Mouse (Mus musculus) brain, embryonic 14.5 days (tissue): ENCODE results near the gene Kcne4.

Source experiments
- CTCF ChIP-seq: fragments of 200-500 bp; IDR thresholded peaks from 2 replicates; pipeline ENCODE4 v1.5.1; 2012; ENCODE audit warnings: inconsistent platforms, mild to moderate bottlenecking, moderate library complexity, borderline replicate concordance; ENCODE audit not compliant: insufficient read depth, insufficient read length; ENCODE audit errors: extremely low read depth
- POLR2A ChIP-seq: fragments of 200-500 bp; IDR thresholded peaks from 2 replicates; pipeline ENCODE4 v1.6.1; 2012; ENCODE audit warnings: mild to moderate bottlenecking, inconsistent platforms, borderline replicate concordance; ENCODE audit not compliant: poor library complexity, insufficient read depth, insufficient read length, severe bottlenecking; ENCODE audit errors: extremely low read depth

GRCm38 (mm10) chr1:78821111-78821510 is 4.6 kb downstream of the Kcne4 start:
- TF ChIP-seq CTCF (no peak), POLR2A (no peak)
